Mouse (Mus musculus): ENCODE data around the gene Fgg. TPM values are rescaled to one million over a fixed set of nuclear protein-coding genes. Genes with fewer than 3 reads are reported as not detected.

The Fgg gene
- polyA plus RNA-seq, 1 experiment from 2014 or later = 1.2 TPM

DNA sequence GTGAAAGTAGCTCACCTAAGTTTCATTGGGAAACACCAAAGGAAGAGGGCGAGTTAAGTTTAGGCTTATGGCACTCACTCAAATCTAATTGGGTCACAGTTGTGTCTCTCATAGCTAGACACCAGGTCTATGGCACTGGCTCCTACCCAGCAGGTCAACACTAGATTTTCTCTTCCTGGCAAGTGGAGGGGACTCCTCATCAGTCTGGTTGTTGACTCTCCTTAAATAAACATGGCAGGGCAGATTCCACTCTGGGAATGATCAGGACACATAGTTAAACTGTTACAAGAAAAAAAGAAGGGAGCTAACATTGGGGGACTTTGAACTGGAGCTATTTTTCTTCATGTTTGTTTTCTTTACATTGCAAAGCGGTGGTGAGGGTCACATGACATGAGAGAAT lies 12.9 kb downstream of the Fgg start:
- DNase-seq (ENCODE audit: low spot score) (no peak), ATAC-seq (replicated peaks; ENCODE audit: low FRiP score, low read depth) (peak; percentile 40; the same call in 1 of the 2 replicates)
- no peak overlapping the region for H3K9ac ChIP-seq (ENCODE audit: low read depth, low read length)
- no peaks in the 10 kb centered on the region for H3K4me1 ChIP-seq (replicated peaks; ENCODE audit: insufficient read depth, low read length)
- 0 out of 2 replicates have a peak overlapping the region, but pooled peaks have one; percentile 8 for H3K27ac ChIP-seq
- H3K27me3 ChIP-seq (ENCODE audit: insufficient read depth, low read length) = no peaks in the 10 kb centered on the region
- no peak overlapping the region for H3K4me2 ChIP-seq (ENCODE audit: low read length)
- no peak overlapping the region for H3K4me3 ChIP-seq (replicated peaks; ENCODE audit: low read depth, low read length)
- no peak for TF ChIP-seq CTCF (IDR thresholded peaks at IDR 0.05; ENCODE audit: low read depth)
- no peaks in the 10 kb centered on the region for H3K36me3 ChIP-seq (ENCODE audit: insufficient read depth, low read length)
- 68% methylated on average over 2 of the region's 2 CpGs for WGBS
- H3K9me3 ChIP-seq (replicated peaks; ENCODE audit: low read length) = no peaks in the 10 kb centered on the region

GRCm38 (mm10) chr3:83021176-83021575 lies 13.7 kb downstream of the Fgg start:
- ATAC-seq (replicated peaks; ENCODE audit: low FRiP score, low read depth) = no peak

DNA sequence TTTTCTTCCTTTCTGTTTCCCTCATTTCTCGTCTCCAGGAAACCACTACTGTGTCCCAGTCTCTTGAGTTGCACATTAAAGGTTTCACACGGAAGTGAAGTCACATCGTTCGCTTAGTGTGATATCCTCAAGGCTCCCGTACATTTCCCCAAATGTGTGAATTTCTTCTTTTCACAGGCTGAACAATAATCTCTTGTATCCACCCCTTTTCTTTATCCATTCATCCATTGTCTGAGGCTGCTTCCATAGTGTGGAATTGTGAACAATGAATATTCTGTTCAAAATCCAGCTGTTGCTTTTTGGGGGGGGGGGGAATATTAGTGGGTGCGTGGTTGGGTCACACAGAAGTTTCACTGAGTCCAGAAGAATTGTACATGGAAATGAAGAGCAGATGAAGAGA lies 17.5 kb downstream of the Fgg start:
- H3K4me3 ChIP-seq (replicated peaks; ENCODE audit: low read depth, low read length) = no peak overlapping the region
- H3K9ac ChIP-seq (ENCODE audit: low read depth, low read length) = no peak overlapping the region
- H3K27ac ChIP-seq = no peak overlapping the region
- no peaks in the 10 kb centered on the region for H3K36me3 ChIP-seq (ENCODE audit: insufficient read depth, low read length)
- TF ChIP-seq CTCF (IDR thresholded peaks at IDR 0.05; ENCODE audit: low read depth) = no peak
- H3K9me3 ChIP-seq (replicated peaks; ENCODE audit: low read length) = no peaks in the 10 kb centered on the region
- no peak for DNase-seq (ENCODE audit: low spot score)
- no peak overlapping the region for H3K4me2 ChIP-seq (ENCODE audit: low read length)
- ATAC-seq (replicated peaks; ENCODE audit: low FRiP score, low read depth) = no peak
- no peaks in the 10 kb centered on the region for H3K27me3 ChIP-seq (ENCODE audit: insufficient read depth, low read length)
- 82% methylated on average over 6 of the region's 6 CpGs for WGBS
- H3K4me1 ChIP-seq (replicated peaks; ENCODE audit: insufficient read depth, low read length) = no peaks in the 10 kb centered on the region

More at GRCm38 (mm10) chr3:83021176-83021575, 13.7 kb downstream of the Fgg start:
- Histone ChIP-seq H3K27me3 (ENCODE audit: insufficient read depth, low read length) (no peaks in the 10 kb centered on the region), H3K9me3 (replicated peaks; ENCODE audit: low read length) (no peaks in the 10 kb centered on the region), H3K4me1 (replicated peaks; ENCODE audit: insufficient read depth, low read length) (no peaks in the 10 kb centered on the region), H3K4me3 (replicated peaks; ENCODE audit: low read depth, low read length) (no peak overlapping the region), H3K4me2 (ENCODE audit: low read length) (no peak overlapping the region), H3K9ac (ENCODE audit: low read depth, low read length) (no peak overlapping the region), H3K27ac (no peak overlapping the region), H3K36me3 (ENCODE audit: insufficient read depth, low read length) (no peaks in the 10 kb centered on the region)
- WGBS = 85% methylated on average over 5 of the region's 5 CpGs
- DNase-seq (ENCODE audit: low spot score) = no peak
- TF ChIP-seq CTCF (IDR thresholded peaks at IDR 0.05; ENCODE audit: low read depth) = no peak

GRCm38 (mm10) chr3:83025475-83026301 lies 18.2 kb downstream of the Fgg start, which contains the start of gene Fga:
Gene Fga (plus strand): TSS chr3:83026076.
- Histone ChIP-seq H3K27me3 (ENCODE audit: insufficient read depth, low read length) (no peaks in the 10 kb centered on the region), H3K27ac (0 out of 2 replicates have a peak within 1 kb of the TSS, but pooled peaks have one; percentile 6), H3K4me1 (replicated peaks; ENCODE audit: insufficient read depth, low read length) (no peaks in the 10 kb centered on the region), H3K36me3 (ENCODE audit: insufficient read depth, low read length) (no peaks in the 10 kb centered on the region), H3K9ac (ENCODE audit: low read depth, low read length) (no peak within 1 kb of the TSS), H3K4me2 (ENCODE audit: low read length) (no peak within 1 kb of the TSS), H3K9me3 (replicated peaks; ENCODE audit: low read length) (no peaks in the 10 kb centered on the region), H3K4me3 (replicated peaks; ENCODE audit: low read depth, low read length) (no peak within 1 kb of the TSS)
- 70% methylated on average over 9 of the region's 9 CpGs for WGBS
- ATAC-seq (replicated peaks; ENCODE audit: low FRiP score, low read depth) (peak; percentile 89), DNase-seq (ENCODE audit: low spot score) (peak; percentile 11)
- no peak for TF ChIP-seq CTCF (IDR thresholded peaks at IDR 0.05; ENCODE audit: low read depth)

GRCm38 (mm10) chr3:83027546-83028251 lies 20.2 kb downstream of the Fgg start:
- no peaks in the 10 kb centered on the region for H3K4me1 ChIP-seq (replicated peaks; ENCODE audit: insufficient read depth, low read length)
- H3K4me2 ChIP-seq (ENCODE audit: low read length) = no peak overlapping the region
- H3K36me3 ChIP-seq (ENCODE audit: insufficient read depth, low read length) = no peaks in the 10 kb centered on the region
- no peaks in the 10 kb centered on the region for H3K27me3 ChIP-seq (ENCODE audit: insufficient read depth, low read length)
- ATAC-seq (replicated peaks; ENCODE audit: low FRiP score, low read depth) (no peak), DNase-seq (ENCODE audit: low spot score) (no peak)
- WGBS = 91% methylated on average over 9 of the region's 9 CpGs
- no peak overlapping the region for H3K27ac ChIP-seq
- no peaks in the 10 kb centered on the region for H3K9me3 ChIP-seq (replicated peaks; ENCODE audit: low read length)
- no peak overlapping the region for H3K9ac ChIP-seq (ENCODE audit: low read depth, low read length)
- TF ChIP-seq CTCF (IDR thresholded peaks at IDR 0.05; ENCODE audit: low read depth) = no peak
- H3K4me3 ChIP-seq (replicated peaks; ENCODE audit: low read depth, low read length) = no peak overlapping the region

- 94% methylated on average over 4 of the region's 4 CpGs for WGBS
- no peak overlapping the region for H3K4me2 ChIP-seq (ENCODE audit: low read length)
- no peaks in the 10 kb centered on the region for H3K36me3 ChIP-seq (ENCODE audit: insufficient read depth, low read length)
- DNase-seq (ENCODE audit: low spot score) (no peak), ATAC-seq (replicated peaks; ENCODE audit: low FRiP score, low read depth) (no peak)
- no peak overlapping the region for H3K9ac ChIP-seq (ENCODE audit: low read depth, low read length)
- H3K27me3 ChIP-seq (ENCODE audit: insufficient read depth, low read length) = no peaks in the 10 kb centered on the region
- no peaks in the 10 kb centered on the region for H3K9me3 ChIP-seq (replicated peaks; ENCODE audit: low read length)
- no peaks in the 10 kb centered on the region for H3K4me1 ChIP-seq (replicated peaks; ENCODE audit: insufficient read depth, low read length)
- no peak for TF ChIP-seq CTCF (IDR thresholded peaks at IDR 0.05; ENCODE audit: low read depth)
- no peak overlapping the region for H3K4me3 ChIP-seq (replicated peaks; ENCODE audit: low read depth, low read length)
- H3K27ac ChIP-seq = no peak overlapping the region
These were observed 22.8 kb downstream of the Fgg start for GRCm38 (mm10) chr3:83030331-83030730.
